Mouse (Mus musculus): ENCODE data around the gene Vwf. TPM values are rescaled to one million over a fixed set of nuclear protein-coding genes. Genes with fewer than 3 reads are reported as not detected.

Gene Vwf
- polyA plus RNA-seq, 1 experiment from 2014 or later: 21.5 TPM

DNA sequence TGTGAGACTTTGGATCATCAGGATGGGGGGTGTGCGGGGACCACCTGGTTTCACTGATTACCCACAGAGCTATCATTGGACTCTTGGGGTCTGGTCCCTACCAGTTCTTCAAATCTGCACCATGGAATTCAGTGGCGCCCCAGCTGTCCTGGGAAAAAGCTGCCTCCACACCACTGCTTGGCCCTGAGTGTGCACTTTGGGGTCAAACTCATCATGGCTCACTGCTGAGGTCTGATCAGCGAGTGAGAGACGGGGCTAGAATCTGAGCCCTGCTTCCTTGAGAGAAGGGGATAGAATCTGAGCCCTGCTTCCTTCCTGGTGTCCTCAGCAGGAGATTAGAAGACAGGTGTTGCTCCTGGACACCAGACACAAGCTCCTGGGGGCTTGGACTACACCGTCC is 55.8 kb downstream of the Vwf start:
- 55% methylated on average over 5 of the region's 5 CpGs for WGBS (ENCODE audit: insufficient replicate concordance)

DNA sequence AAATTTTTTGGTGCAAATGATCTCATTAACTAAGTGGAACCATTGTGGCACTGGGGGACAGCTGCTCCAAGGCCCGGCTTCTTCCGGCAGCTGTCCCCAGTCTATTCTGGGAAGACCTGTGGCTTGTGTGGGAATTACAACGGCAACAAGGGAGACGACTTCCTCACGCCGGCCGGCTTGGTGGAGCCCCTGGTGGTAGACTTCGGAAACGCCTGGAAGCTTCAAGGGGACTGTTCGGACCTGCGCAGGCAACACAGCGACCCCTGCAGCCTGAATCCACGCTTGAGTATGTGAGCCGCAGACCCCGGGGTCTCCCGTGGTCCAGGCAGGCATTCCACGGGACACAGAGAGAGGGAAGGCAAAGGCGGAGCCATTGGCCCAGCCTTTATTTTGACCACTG is 56.7 kb downstream of the Vwf start:
- Histone ChIP-seq H3K4me3 (no peak overlapping the region), H3K36me3 (no peaks in the 10 kb centered on the region), H3K27ac (no peak overlapping the region), H3K4me1 (peaks cover 14% of the 10 kb centered on the region), H3K27me3 (replicated peaks) (peaks cover 26% of the 10 kb centered on the region), H3K9ac (peak overlapping the region; percentile 35; the same call in 1 of the 2 replicates), H3K4me2 (peak overlapping the region; percentile 48), H3K9me3 (replicated peaks) (no peaks in the 10 kb centered on the region)
- 5% methylated on average over 18 of the region's 18 CpGs for whole genome bisulfite sequencing (ENCODE audit: insufficient replicate concordance)
- ATAC-seq: peak; percentile 35; the same call in 1 of the 2 replicates

More for the DNA sequence above, 55.8 kb downstream of the Vwf start:
- H3K9ac ChIP-seq: no peak overlapping the region
- H3K27me3 ChIP-seq (replicated peaks): peaks cover 26% of the 10 kb centered on the region
- H3K4me1 ChIP-seq: peaks cover 15% of the 10 kb centered on the region
- no peak overlapping the region for H3K27ac ChIP-seq
- H3K36me3 ChIP-seq: no peaks in the 10 kb centered on the region
- no peak overlapping the region for H3K4me2 ChIP-seq
- H3K4me3 ChIP-seq: no peak overlapping the region
- H3K9me3 ChIP-seq (replicated peaks): no peaks in the 10 kb centered on the region
- no peak for ATAC-seq

DNA sequence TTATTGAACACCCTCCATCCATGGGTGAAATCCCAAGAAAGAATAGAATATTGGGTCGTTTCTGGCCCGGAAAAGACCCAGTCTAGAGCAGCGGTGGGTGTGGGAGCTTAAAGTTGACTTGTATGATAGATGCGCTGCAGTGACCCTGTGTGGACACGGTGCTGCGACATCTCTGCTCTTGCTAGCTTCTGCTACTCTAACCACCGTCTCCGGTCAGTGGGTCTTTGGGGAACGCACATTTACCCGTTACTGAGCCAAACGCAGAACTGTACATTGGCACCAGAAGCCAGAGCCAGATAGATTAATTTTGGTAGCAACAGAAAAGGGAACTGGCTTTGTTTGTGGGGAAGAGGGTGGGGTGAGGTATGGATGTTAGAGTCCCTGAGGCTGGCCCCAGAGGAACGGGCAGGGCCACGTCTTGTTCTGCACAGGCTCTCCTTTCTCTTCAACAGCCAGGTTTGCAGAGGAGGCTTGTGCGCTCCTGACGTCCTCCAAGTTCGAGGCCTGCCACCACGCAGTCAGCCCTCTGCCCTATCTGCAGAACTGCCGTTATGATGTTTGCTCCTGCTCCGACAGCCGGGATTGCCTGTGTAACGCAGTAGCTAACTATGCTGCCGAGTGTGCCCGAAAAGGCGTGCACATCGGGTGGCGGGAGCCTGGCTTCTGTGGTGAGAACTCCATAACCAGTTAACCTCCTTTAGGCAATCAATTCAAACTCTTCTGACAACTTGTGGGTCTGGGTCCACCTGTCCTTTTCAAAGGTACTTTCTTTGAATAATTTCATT is 57.3 kb downstream of the Vwf start:
- Histone ChIP-seq H3K9ac (no peak overlapping the region), H3K9me3 (replicated peaks) (no peaks in the 10 kb centered on the region), H3K4me1 (peaks cover 14% of the 10 kb centered on the region), H3K4me2 (peak overlapping the region; percentile 48), H3K36me3 (no peaks in the 10 kb centered on the region), H3K27me3 (replicated peaks) (peaks cover 26% of the 10 kb centered on the region), H3K4me3 (no peak overlapping the region), H3K27ac (no peak overlapping the region)
- ATAC-seq: no peak
- WGBS (ENCODE audit: insufficient replicate concordance): 45% methylated on average over 26 of the region's 26 CpGs

DNA sequence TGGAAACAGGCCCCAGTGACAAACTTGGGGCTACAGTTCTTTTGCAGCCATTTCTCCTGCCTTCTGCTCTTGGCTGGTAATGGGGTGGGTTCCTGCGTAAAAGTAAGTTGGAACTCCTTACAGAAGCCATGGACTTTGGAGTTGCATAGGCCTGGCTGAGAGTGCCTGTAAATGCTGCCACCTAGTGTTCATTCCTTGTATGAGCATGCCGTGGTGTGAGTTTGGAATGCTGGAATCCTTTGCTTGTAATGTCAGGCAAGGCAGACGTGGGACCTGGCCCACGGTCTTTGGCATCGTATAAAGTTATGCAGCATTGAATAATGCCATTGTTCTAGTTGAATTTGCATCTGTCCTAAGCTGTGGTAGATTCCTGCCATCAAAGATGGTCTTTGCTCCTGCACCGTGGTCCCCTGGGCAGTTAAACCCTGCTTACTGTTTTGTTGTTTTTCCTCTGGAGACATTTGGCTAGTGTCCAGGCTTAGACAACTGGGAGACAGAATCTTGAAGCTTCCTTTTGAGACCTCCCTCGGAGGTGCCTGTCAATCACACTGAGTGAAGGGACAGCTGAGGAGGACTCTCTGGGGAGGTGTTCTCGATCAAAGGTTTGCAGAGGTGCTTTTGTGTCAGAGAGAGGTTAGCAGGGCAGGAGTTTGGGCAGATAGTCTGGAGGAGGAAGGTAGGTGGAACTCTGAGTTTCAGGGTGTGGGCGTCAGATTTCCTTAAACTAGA is 58.1 kb downstream of the Vwf start:
- no peak overlapping the region for H3K9ac ChIP-seq
- H3K27me3 ChIP-seq (replicated peaks): peaks cover 26% of the 10 kb centered on the region
- H3K4me3 ChIP-seq: no peak overlapping the region
- ATAC-seq: no peak
- 28% methylated on average over 9 of the region's 9 CpGs for WGBS (ENCODE audit: insufficient replicate concordance)
- no peaks in the 10 kb centered on the region for H3K9me3 ChIP-seq (replicated peaks)
- H3K4me2 ChIP-seq: no peak overlapping the region
- H3K4me1 ChIP-seq: peaks cover 14% of the 10 kb centered on the region
- no peak overlapping the region for H3K27ac ChIP-seq
- no peaks in the 10 kb centered on the region for H3K36me3 ChIP-seq

DNA sequence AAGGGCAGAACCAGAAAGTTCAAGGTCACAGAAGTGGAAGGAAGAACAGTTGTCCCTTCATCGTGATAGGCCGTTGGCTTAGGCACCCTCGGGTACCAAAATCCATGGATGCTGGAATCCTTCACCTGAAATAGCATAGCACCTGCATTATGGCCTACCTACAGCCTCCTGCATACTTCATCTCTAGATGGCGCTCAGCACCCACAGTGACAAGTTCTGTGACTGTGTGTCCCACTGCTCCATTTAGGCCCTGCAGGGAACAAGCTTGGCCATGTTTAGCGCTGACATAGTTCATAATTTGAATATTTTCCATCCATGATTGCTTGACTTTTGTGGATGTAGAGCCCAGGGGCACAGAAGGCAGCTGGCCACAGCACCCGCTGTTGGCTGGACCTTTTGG is 62.5 kb downstream of the Vwf start:
- Histone ChIP-seq H3K9ac (no peak overlapping the region), H3K27ac (no peak overlapping the region), H3K9me3 (replicated peaks) (no peaks in the 10 kb centered on the region), H3K36me3 (no peaks in the 10 kb centered on the region), H3K27me3 (replicated peaks) (peaks cover 12% of the 10 kb centered on the region), H3K4me2 (no peak overlapping the region), H3K4me1 (no peaks in the 10 kb centered on the region), H3K4me3 (no peak overlapping the region)
- ATAC-seq: no peak
- 62% methylated on average over 6 of the region's 6 CpGs for WGBS (ENCODE audit: insufficient replicate concordance)

DNA sequence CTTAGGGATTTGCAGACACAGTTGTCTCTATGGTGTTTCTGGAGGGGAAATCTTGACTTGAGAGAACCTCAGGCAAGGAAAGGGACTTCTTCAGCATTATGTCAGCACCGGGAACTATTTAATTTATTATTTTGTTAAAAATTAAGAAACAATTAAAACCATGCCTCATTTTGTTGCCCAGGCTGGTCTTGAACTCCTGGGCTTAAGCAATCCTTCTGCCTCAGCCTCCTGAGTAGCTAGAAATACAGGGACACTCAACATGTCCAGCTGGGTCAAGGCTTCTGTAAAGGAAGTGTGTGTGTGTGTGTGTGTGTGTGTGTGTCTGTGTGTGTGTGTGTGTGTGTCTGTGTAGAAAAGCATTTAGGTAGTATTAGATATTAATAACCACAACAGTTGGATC is 71.3 kb downstream of the Vwf start:
- Histone ChIP-seq H3K4me1 (no peaks in the 10 kb centered on the region), H3K4me3 (no peak overlapping the region), H3K27ac (no peak overlapping the region), H3K27me3 (replicated peaks) (peaks cover 5% of the 10 kb centered on the region; the same call in 1 of the 2 replicates), H3K9me3 (replicated peaks) (no peaks in the 10 kb centered on the region), H3K36me3 (no peaks in the 10 kb centered on the region), H3K4me2 (no peak overlapping the region), H3K9ac (no peak overlapping the region)
- 76% methylated on average over 1 of the region's 1 CpGs for WGBS (ENCODE audit: insufficient replicate concordance)
- ATAC-seq: no peak

DNA sequence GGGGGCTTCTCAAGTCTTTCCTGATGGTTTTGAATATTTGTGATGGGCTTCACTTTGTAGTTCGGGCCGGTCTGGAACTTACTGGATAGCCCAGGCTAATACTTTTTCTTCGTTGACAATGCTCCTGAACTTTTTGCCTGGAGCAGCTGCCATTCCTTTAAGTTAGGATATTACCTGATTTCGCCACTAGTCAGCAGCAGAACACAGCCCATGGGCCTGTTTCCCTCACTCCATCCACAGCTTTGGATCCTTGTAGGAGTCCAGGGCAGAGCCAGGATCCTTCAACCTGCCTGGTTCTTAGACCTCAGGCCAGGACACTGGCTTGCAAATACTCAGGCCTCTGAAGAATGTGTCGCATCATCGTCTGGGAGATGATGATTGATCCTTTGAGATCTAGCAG is 74.2 kb downstream of the Vwf start:
- H3K4me2 ChIP-seq: no peak overlapping the region
- H3K9me3 ChIP-seq (replicated peaks): no peaks in the 10 kb centered on the region
- H3K27me3 ChIP-seq (replicated peaks): no peaks in the 10 kb centered on the region; the same call in 1 of the 2 replicates
- no peak overlapping the region for H3K9ac ChIP-seq
- no peaks in the 10 kb centered on the region for H3K4me1 ChIP-seq
- H3K27ac ChIP-seq: no peak overlapping the region
- H3K36me3 ChIP-seq: no peaks in the 10 kb centered on the region
- 49% methylated on average over 6 of the region's 6 CpGs for WGBS (ENCODE audit: insufficient replicate concordance)
- no peak for ATAC-seq
- H3K4me3 ChIP-seq: no peak overlapping the region

DNA sequence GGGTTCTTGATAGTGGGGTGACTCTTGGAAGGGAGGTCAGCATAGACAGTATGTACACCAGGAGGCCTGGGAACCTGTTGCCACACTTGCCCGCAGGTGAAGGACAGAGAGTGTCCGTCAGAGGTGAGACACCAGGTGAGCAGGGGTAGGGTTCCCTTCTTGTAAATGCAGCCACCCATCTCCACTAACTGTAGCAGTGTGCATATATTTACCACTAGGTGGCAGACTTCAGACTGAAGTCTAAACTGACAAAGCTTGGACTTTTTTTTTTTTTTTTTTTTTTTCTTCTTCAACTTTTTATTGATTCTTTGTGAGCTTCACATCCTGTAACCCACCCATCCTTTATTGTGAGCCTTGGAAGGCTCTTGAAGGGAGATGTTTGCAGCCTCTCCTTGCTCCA is 75.9 kb downstream of the Vwf start:
- no peak for ATAC-seq
- Histone ChIP-seq H3K27ac (no peak overlapping the region), H3K9me3 (replicated peaks) (no peaks in the 10 kb centered on the region), H3K4me3 (no peak overlapping the region), H3K4me2 (no peak overlapping the region), H3K9ac (no peak overlapping the region), H3K36me3 (no peaks in the 10 kb centered on the region), H3K27me3 (replicated peaks) (no peaks in the 10 kb centered on the region; the same call in 1 of the 2 replicates), H3K4me1 (no peaks in the 10 kb centered on the region)
- 33% methylated on average over 2 of the region's 2 CpGs for WGBS (ENCODE audit: insufficient replicate concordance)

DNA sequence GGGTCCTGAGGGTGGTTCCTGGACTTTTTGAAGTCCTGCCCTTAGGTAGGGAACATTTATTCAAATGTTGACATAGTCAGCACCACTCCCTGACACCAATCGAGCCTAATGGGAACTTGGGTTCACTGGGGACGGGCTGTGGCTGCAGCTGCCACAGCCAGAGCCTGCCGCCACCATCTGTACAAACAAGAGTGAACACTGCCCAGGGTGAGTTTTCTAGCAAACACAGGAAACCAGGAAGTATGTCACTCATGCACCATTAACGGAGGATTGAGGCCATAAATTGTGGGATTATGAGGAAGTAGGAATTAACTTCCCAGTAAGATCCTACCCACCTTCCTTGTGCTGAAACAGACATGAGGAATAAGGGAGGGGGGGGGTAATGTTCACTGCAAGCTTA is 93.9 kb downstream of the Vwf start:
- no peaks in the 10 kb centered on the region for H3K27me3 ChIP-seq (replicated peaks)
- no peak overlapping the region for H3K4me2 ChIP-seq
- no peak overlapping the region for H3K9ac ChIP-seq
- no peaks in the 10 kb centered on the region for H3K9me3 ChIP-seq (replicated peaks)
- WGBS (ENCODE audit: insufficient replicate concordance): 42% methylated on average over 4 of the region's 4 CpGs
- no peak for ATAC-seq
- H3K4me3 ChIP-seq: no peak overlapping the region
- H3K27ac ChIP-seq: no peak overlapping the region
- no peaks in the 10 kb centered on the region for H3K36me3 ChIP-seq
- no peaks in the 10 kb centered on the region for H3K4me1 ChIP-seq

DNA sequence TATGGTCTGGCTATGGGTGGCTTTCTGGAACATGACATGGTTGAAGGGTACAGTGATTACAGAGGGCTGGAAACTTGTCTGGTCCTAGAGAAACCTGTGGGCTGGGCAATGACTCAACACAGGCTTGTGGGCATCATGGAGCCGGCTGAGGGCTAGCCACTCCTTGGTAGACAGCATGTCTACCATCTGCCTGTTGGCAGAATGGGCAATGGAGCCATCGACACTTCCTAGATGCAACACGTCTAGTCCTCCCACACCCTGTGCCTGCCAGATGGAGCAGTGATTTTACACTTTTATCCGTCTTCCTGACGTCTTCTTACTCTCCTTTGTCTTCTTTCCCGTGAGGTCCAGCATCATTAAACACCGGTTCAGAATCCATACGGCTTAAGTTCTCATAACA is 94.6 kb downstream of the Vwf start:
- ATAC-seq: no peak
- Histone ChIP-seq H3K27me3 (replicated peaks) (no peaks in the 10 kb centered on the region), H3K27ac (no peak overlapping the region), H3K4me2 (no peak overlapping the region), H3K4me3 (no peak overlapping the region), H3K9ac (no peak overlapping the region), H3K9me3 (replicated peaks) (no peaks in the 10 kb centered on the region), H3K4me1 (no peaks in the 10 kb centered on the region), H3K36me3 (no peaks in the 10 kb centered on the region)
- 67% methylated on average over 8 of the region's 8 CpGs for WGBS (ENCODE audit: insufficient replicate concordance)

DNA sequence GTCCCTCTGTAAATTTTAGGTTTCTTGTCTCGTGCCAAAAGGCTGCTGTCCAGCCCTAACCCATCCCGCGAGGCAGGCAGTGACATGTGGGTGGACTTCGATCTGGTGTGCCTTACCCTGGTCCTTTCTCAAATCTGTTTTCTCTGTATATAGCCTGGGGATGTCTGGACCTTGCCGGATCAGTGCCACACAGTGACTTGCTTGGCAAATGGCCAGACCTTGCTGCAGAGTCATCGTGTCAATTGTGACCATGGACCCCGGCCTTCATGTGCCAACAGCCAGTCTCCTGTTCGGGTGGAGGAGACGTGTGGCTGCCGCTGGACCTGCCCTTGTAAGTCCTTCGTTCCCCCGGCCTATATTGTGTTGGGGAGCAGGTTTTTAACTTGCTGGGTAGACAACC is 102.4 kb downstream of the Vwf start:
- no peaks in the 10 kb centered on the region for H3K9me3 ChIP-seq (replicated peaks)
- no peak overlapping the region for H3K4me2 ChIP-seq
- H3K36me3 ChIP-seq: no peaks in the 10 kb centered on the region
- no peak overlapping the region for H3K9ac ChIP-seq
- H3K27me3 ChIP-seq (replicated peaks): no peaks in the 10 kb centered on the region
- WGBS (ENCODE audit: insufficient replicate concordance): 73% methylated on average over 12 of the region's 12 CpGs
- no peak overlapping the region for H3K27ac ChIP-seq
- H3K4me1 ChIP-seq: no peaks in the 10 kb centered on the region
- no peak for ATAC-seq
- no peak overlapping the region for H3K4me3 ChIP-seq

DNA sequence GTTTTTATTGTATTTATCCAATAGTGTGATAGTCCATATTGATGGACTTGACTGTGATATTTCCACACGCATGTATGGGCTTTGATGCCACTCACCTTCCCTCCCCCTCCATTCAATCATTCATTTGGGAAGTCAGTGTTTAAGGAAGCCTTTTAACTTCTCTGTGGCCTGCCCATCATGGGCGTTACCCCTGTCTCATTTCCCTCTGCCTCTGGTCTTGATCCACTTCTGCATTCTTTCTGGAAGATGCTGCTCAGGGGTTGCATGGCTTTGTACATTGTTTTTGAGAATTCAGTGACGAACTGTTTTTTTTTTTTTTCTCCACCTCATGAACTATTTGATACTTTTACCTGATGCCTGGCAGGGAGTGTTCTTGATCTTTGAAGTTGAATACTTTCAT is 104.8 kb downstream of the Vwf start:
- no peaks in the 10 kb centered on the region for H3K27me3 ChIP-seq (replicated peaks)
- H3K4me1 ChIP-seq: no peaks in the 10 kb centered on the region
- H3K9ac ChIP-seq: no peak overlapping the region
- H3K27ac ChIP-seq: no peak overlapping the region
- 55% methylated on average over 3 of the region's 3 CpGs for WGBS (ENCODE audit: insufficient replicate concordance)
- no peak overlapping the region for H3K4me3 ChIP-seq
- no peaks in the 10 kb centered on the region for H3K36me3 ChIP-seq
- no peak for ATAC-seq
- H3K4me2 ChIP-seq: no peak overlapping the region
- no peaks in the 10 kb centered on the region for H3K9me3 ChIP-seq (replicated peaks)

Data from liver, embryonic 12.5 days (tissue).